8 mouse cellular contexts compared by ENCODE assay signal in the genomic region with DNA sequence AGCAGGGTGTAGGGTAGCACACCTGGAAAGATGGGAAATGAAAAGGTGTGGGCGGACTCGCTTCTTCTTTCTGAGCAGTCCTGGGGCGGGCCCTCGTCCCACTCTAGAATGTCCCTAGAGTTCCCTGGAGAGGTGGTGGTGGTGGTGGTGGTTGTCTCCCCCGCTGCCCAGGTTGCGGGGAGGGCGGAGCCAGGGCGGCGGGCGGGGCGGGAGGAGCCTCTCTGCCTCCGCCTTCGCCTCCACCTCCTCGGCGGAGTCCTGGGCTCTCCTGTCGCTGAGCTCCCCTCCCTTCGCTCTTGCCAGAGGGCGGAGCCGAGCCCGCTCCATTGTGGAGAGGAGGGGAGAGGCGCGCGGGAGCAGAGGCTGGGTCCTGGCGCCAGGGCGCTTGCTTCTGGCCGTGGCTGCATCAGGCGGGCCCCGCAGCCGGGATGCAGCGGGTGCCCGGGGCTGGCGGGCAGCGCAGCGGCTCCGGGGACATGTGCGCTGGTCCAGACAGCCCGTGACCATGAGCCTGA. TPM values are rescaled to one million over a fixed set of nuclear protein-coding genes. Genes with fewer than 3 reads are reported as not detected.
DNase-seq lines count a peak whose midpoint lies in the region; ATAC-seq and TF ChIP-seq lines count a peak whose summit lies in the region.

No protein-coding gene starts in this region.

- no peaks in the 10 kb centered on the region for H3K27me3 ChIP-seq in ES-Bruce4 (ENCODE audit: control insufficient read depth, insufficient read depth, low read length, poor library complexity, severe bottlenecking)
- H3K27me3 ChIP-seq in forebrain, embryonic 11.5 days (ENCODE audit: control insufficient read depth, insufficient read depth, low read length), result no peaks in the 10 kb centered on the region
- H3K27me3 ChIP-seq in heart, postnatal 0 days (ENCODE audit: control insufficient read depth, insufficient read depth, low read length), result no peaks in the 10 kb centered on the region
- H3K27me3 ChIP-seq in lung, embryonic 14.5 days (ENCODE audit: insufficient read depth, low read length), result no peaks in the 10 kb centered on the region

- no peak overlapping the region for H3K27ac ChIP-seq in ES-Bruce4 (ENCODE audit: insufficient read depth, low read length)
- peak overlapping the region; percentile 71 for H3K27ac ChIP-seq in forebrain, embryonic 11.5 days (ENCODE audit: low read depth, low read length)
- peak overlapping the region; percentile 9 for H3K27ac ChIP-seq in heart, postnatal 0 days (ENCODE audit: low read depth)
- peak overlapping the region; percentile 92 for H3K27ac ChIP-seq in layer of hippocampus, adult 2 months
- peak overlapping the region; percentile 85 for H3K27ac ChIP-seq in lung, embryonic 14.5 days (ENCODE audit: low read depth)

- H3K4me1 ChIP-seq in ES-Bruce4 (ENCODE audit: control insufficient read depth, insufficient read depth, low read length), result no peaks in the 10 kb centered on the region
- peaks cover 21% of the 10 kb centered on the region; the same call in 1 of the 2 replicates for H3K4me1 ChIP-seq in forebrain, embryonic 11.5 days (replicated peaks; ENCODE audit: control insufficient read depth, insufficient read depth, low read length)
- peaks cover 19% of the 10 kb centered on the region for H3K4me1 ChIP-seq in heart, postnatal 0 days (ENCODE audit: control insufficient read depth, insufficient read depth)
- peaks cover 6% of the 10 kb centered on the region; the same call in 1 of the 2 replicates for H3K4me1 ChIP-seq in lung, embryonic 14.5 days (ENCODE audit: insufficient read depth)

- no peak for TF ChIP-seq EP300 in ES-Bruce4 (IDR thresholded peaks at IDR 0.05; ENCODE audit: insufficient read depth, low read depth, low read length)
- TF ChIP-seq EP300 in heart, postnatal 0 days (IDR thresholded peaks at IDR 0.05; ENCODE audit: low read depth), result no peak

- peak; percentile 81 for DNase-seq in c-Kit-positive CD71-positive TER-119-negative erythroid progenitor cells, embryonic 14.5 days (ENCODE audit: low read depth)
- DNase-seq in forebrain, embryonic 11.5 days (ENCODE audit: low spot score), result peak; percentile 94
- peak; percentile 92 for DNase-seq in heart, postnatal 0 days (ENCODE audit: low spot score)
- DNase-seq in layer of hippocampus, adult 2 months (ENCODE audit: low spot score in 2 of 2), result peak; percentile 80 to 90
- peak; percentile 94 for DNase-seq in lung, embryonic 14.5 days
- peak; percentile 55 for DNase-seq in ovary, postnatal 10 days (ENCODE audit: low spot score)
- DNase-seq in thymus, postnatal 0 days (ENCODE audit: low spot score), result peak; percentile 76

- H3K9ac ChIP-seq in ES-Bruce4 (ENCODE audit: low read depth, poor library complexity, severe bottlenecking), result peak overlapping the region; percentile 64
- H3K9ac ChIP-seq in forebrain, embryonic 11.5 days (ENCODE audit: low read length), result peak overlapping the region; percentile 94
- H3K9ac ChIP-seq in heart, postnatal 0 days (replicated peaks; ENCODE audit: low read depth, low read length), result peak overlapping the region; percentile 70
- peak overlapping the region; percentile 86 for H3K9ac ChIP-seq in lung, embryonic 14.5 days

- peak overlapping the region; percentile 74 for H3K4me3 ChIP-seq in ES-Bruce4 (ENCODE audit: low read depth, low read length)
- H3K4me3 ChIP-seq in forebrain, embryonic 11.5 days (ENCODE audit: low read depth, low read length), result peak overlapping the region; percentile 72
- H3K4me3 ChIP-seq in heart, postnatal 0 days (ENCODE audit: low read depth, low read length), result peak overlapping the region; percentile 63
- H3K4me3 ChIP-seq in layer of hippocampus, adult 2 months, result peak overlapping the region; percentile 78
- H3K4me3 ChIP-seq in lung, embryonic 14.5 days (ENCODE audit: low read depth, low read length), result peak overlapping the region; percentile 76

- no peaks in the 10 kb centered on the region for H3K9me3 ChIP-seq in ES-Bruce4 (replicated peaks; ENCODE audit: control insufficient read depth, insufficient read depth, low read length, poor library complexity, severe bottlenecking)
- no peaks in the 10 kb centered on the region for H3K9me3 ChIP-seq in forebrain, embryonic 11.5 days (ENCODE audit: control insufficient read depth, low read length)
- H3K9me3 ChIP-seq in heart, postnatal 0 days (replicated peaks; ENCODE audit: control insufficient read depth, low read length), result no peaks in the 10 kb centered on the region
- no peaks in the 10 kb centered on the region for H3K9me3 ChIP-seq in lung, embryonic 14.5 days (ENCODE audit: low read depth, low read length)

- TF ChIP-seq CTCF in ES-Bruce4 (IDR thresholded peaks at IDR 0.05; ENCODE audit: low read depth, low read length), result no peak
- no peak for TF ChIP-seq CTCF in heart, postnatal 0 days (IDR thresholded peaks at IDR 0.05; ENCODE audit: low read depth)
- no peak for TF ChIP-seq CTCF in layer of hippocampus, adult 2 months (conservative IDR thresholded peaks at IDR 0.05)
- TF ChIP-seq CTCF in lung, embryonic 14.5 days (IDR thresholded peaks at IDR 0.05; ENCODE audit: low read depth), result no peak

- ATAC-seq in forebrain, embryonic 11.5 days (replicated peaks; ENCODE audit: low FRiP score), result peak; percentile 59
- ATAC-seq in heart, postnatal 0 days (ENCODE audit: insufficient read depth, low read depth), result peak; percentile 47
- ATAC-seq in lung, embryonic 14.5 days (ENCODE audit: insufficient read depth), result peak; percentile 53

- WGBS in forebrain, embryonic 11.5 days, result 2% methylated on average over 29 of the region's 37 CpGs
- 4% methylated on average over 28 of the region's 37 CpGs for WGBS in heart, postnatal 0 days
- WGBS in lung, embryonic 14.5 days, result 1% methylated on average over 27 of the region's 37 CpGs

- no peak for TF ChIP-seq POLR2A in ES-Bruce4 (IDR thresholded peaks at IDR 0.05; ENCODE audit: insufficient read depth, low read length)

- H3K4me2 ChIP-seq in forebrain, embryonic 11.5 days (ENCODE audit: low read depth, low read length, severe bottlenecking), result peak overlapping the region; percentile 92
- peak overlapping the region; percentile 98 for H3K4me2 ChIP-seq in heart, postnatal 0 days (ENCODE audit: low read depth, low read length)
- H3K4me2 ChIP-seq in lung, embryonic 14.5 days, result peak overlapping the region; percentile 98

- H3K36me3 ChIP-seq in ES-Bruce4 (ENCODE audit: control insufficient read depth, insufficient read depth, low read length, poor library complexity, severe bottlenecking), result peaks cover 18% of the 10 kb centered on the region
- H3K36me3 ChIP-seq in forebrain, embryonic 11.5 days (ENCODE audit: control insufficient read depth, insufficient read depth, low read length), result peaks cover 5% of the 10 kb centered on the region
- H3K36me3 ChIP-seq in heart, postnatal 0 days (replicated peaks; ENCODE audit: control insufficient read depth, insufficient read depth, low read length), result peaks cover 38% of the 10 kb centered on the region
- peaks cover 49% of the 10 kb centered on the region for H3K36me3 ChIP-seq in lung, embryonic 14.5 days (ENCODE audit: insufficient read depth)

RNA-seq across cellular contexts. Expression of a gene that starts 3.4 kb away (rescaled TPM):
- 47.7 and 50.4 TPM in 2 replicates for polyA plus RNA-seq in ES-Bruce4 (2011; ENCODE audit: insufficient read depth, insufficient read length, low read depth, missing spikeins)
- 72.2 and 75.6 TPM in 2 replicates for polyA plus RNA-seq in forebrain, embryonic 11.5 days (2014; fragmentation: Nextera tagmentation; extraction: Ambion mirVana)
- 12.4 and 17.3 TPM in 2 replicates for total RNA-seq in heart, postnatal 0 days (2014; rRNA removed; ENCODE audit: low replicate concordance)
- polyA plus RNA-seq in heart, postnatal 0 days (2015; fragmentation: Nextera tagmentation; extraction: Ambion mirVana), result 6.0 and 7.0 TPM in 2 replicates
- total RNA-seq in layer of hippocampus, adult 2 months (2021), result 10 to 100 TPM; 81.5 to 89.0 TPM
- polyA plus RNA-seq in lung, embryonic 14.5 days (2014; fragmentation: Nextera tagmentation; extraction: Ambion mirVana), result 41.2 and 43.6 TPM in 2 replicates
- polyA plus RNA-seq in thymus, postnatal 0 days (2015; fragmentation: Nextera tagmentation; extraction: Ambion mirVana), result 19.6 and 21.1 TPM in 2 replicates

RNA-seq across cellular contexts. Expression of a gene that starts 21.6 kb away (rescaled TPM):
- polyA plus RNA-seq in ES-Bruce4 (2011; ENCODE audit: insufficient read depth, insufficient read length, low read depth, missing spikeins), result 1.5 and 1.6 TPM in 2 replicates
- 0.37 and 0.52 TPM in 2 replicates for polyA plus RNA-seq in forebrain, embryonic 11.5 days (2014; fragmentation: Nextera tagmentation; extraction: Ambion mirVana)
- total RNA-seq in heart, postnatal 0 days (2014; rRNA removed; ENCODE audit: low replicate concordance), result not detected in 2 replicates
- 0.03 TPM in 1 of 2 replicates, not detected in the other for polyA plus RNA-seq in heart, postnatal 0 days (2015; fragmentation: Nextera tagmentation; extraction: Ambion mirVana)
- total RNA-seq in layer of hippocampus, adult 2 months (2021), result under 1 TPM; 0.56 to 0.90 TPM
- 0.38 and 0.41 TPM in 2 replicates for polyA plus RNA-seq in lung, embryonic 14.5 days (2014; fragmentation: Nextera tagmentation; extraction: Ambion mirVana)
- 0.10 and 0.12 TPM in 2 replicates for polyA plus RNA-seq in thymus, postnatal 0 days (2015; fragmentation: Nextera tagmentation; extraction: Ambion mirVana)

RNA-seq across cellular contexts. Expression of a gene that starts 26.7 kb away (rescaled TPM):
- 68.5 and 78.6 TPM in 2 replicates for polyA plus RNA-seq in ES-Bruce4 (2011; ENCODE audit: insufficient read depth, insufficient read length, low read depth, missing spikeins)
- polyA plus RNA-seq in forebrain, embryonic 11.5 days (2014; fragmentation: Nextera tagmentation; extraction: Ambion mirVana), result 8.0 and 8.8 TPM in 2 replicates
- total RNA-seq in heart, postnatal 0 days (2014; rRNA removed; ENCODE audit: low replicate concordance), result 13.9 and 20.6 TPM in 2 replicates
- 47.8 and 49.1 TPM in 2 replicates for polyA plus RNA-seq in heart, postnatal 0 days (2015; fragmentation: Nextera tagmentation; extraction: Ambion mirVana)
- 100 to 1,000 TPM; 139 to 159 TPM for total RNA-seq in layer of hippocampus, adult 2 months (2021)
- polyA plus RNA-seq in lung, embryonic 14.5 days (2014; fragmentation: Nextera tagmentation; extraction: Ambion mirVana), result 48.5 TPM in 2 replicates
- polyA plus RNA-seq in thymus, postnatal 0 days (2015; fragmentation: Nextera tagmentation; extraction: Ambion mirVana), result 23.9 and 25.0 TPM in 2 replicates

RNA-seq across cellular contexts. Expression of a gene that starts 28.9 kb away (rescaled TPM):
- polyA plus RNA-seq in ES-Bruce4 (2011; ENCODE audit: insufficient read depth, insufficient read length, low read depth, missing spikeins), result 0.46 TPM in 1 of 2 replicates, not detected in the other
- polyA plus RNA-seq in forebrain, embryonic 11.5 days (2014; fragmentation: Nextera tagmentation; extraction: Ambion mirVana), result not detected in 2 replicates
- total RNA-seq in heart, postnatal 0 days (2014; rRNA removed; ENCODE audit: low replicate concordance), result not detected in 2 replicates
- not detected in 2 replicates for polyA plus RNA-seq in heart, postnatal 0 days (2015; fragmentation: Nextera tagmentation; extraction: Ambion mirVana)
- total RNA-seq in layer of hippocampus, adult 2 months (2021), result not detected
- polyA plus RNA-seq in lung, embryonic 14.5 days (2014; fragmentation: Nextera tagmentation; extraction: Ambion mirVana), result not detected in 2 replicates
- not detected in 2 replicates for polyA plus RNA-seq in thymus, postnatal 0 days (2015; fragmentation: Nextera tagmentation; extraction: Ambion mirVana)
